Mouse (Mus musculus) ES-Bruce4 (cell line): ENCODE results near the gene Rasa2. TPM values are rescaled to one million over a fixed set of nuclear protein-coding genes. Genes with fewer than 3 reads are reported as not detected.
A peak's percentile ranks its signal among the peaks of the same experiment; 100 is the strongest.

Experiments used
- H3K27ac ChIP-seq: 2 replicates; pipeline ENCODE4 v1.5.1; 2012; ENCODE audit warnings: low read length, inconsistent platforms; ENCODE audit not compliant: insufficient read depth
- H3K27me3 ChIP-seq: 2 replicates; pipeline ENCODE4 v1.6.1; 2012; ENCODE audit warnings: mild to moderate bottlenecking, low read length, inconsistent platforms; ENCODE audit not compliant: control insufficient read depth, poor library complexity, insufficient read depth, severe bottlenecking
- H3K36me3 ChIP-seq: 2 replicates; pipeline ENCODE4 v1.6.1; 2012; ENCODE audit warnings: inconsistent platforms, mild to moderate bottlenecking, low read length, moderate library complexity; ENCODE audit not compliant: control insufficient read depth, poor library complexity, insufficient read depth, severe bottlenecking
- H3K4me1 ChIP-seq: one replicate; pipeline ENCODE4 v1.8.1; 2011; ENCODE audit warnings: low read length; ENCODE audit not compliant: control insufficient read depth, insufficient read depth
- H3K4me3 ChIP-seq: 2 replicates; pipeline ENCODE4 v1.5.1; 2011; ENCODE audit warnings: low read depth, mild to moderate bottlenecking, low read length
- H3K9ac ChIP-seq: 2 replicates; pipeline ENCODE4 v1.6.1; 2012; ENCODE audit warnings: low read depth, mild to moderate bottlenecking, inconsistent platforms; ENCODE audit not compliant: poor library complexity, severe bottlenecking
- H3K9me3 ChIP-seq: replicated peaks from 2 replicates; pipeline ENCODE4 v1.6.1; 2012; ENCODE audit warnings: mild to moderate bottlenecking, low read length, inconsistent platforms; ENCODE audit not compliant: control insufficient read depth, poor library complexity, insufficient read depth, severe bottlenecking
- CTCF ChIP-seq: IDR thresholded peaks from one replicate; pipeline ENCODE4 v1.8.1; 2011; ENCODE audit warnings: low read depth, low read length
- EP300 ChIP-seq: IDR thresholded peaks from 2 replicates; pipeline ENCODE4 v1.6.1; 2011; ENCODE audit warnings: low read depth, low read length; ENCODE audit not compliant: insufficient read depth
- POLR2A ChIP-seq: IDR thresholded peaks from one replicate; pipeline ENCODE4 v1.8.1; 2011; ENCODE audit warnings: low read length; ENCODE audit not compliant: insufficient read depth
- polyA plus RNA-seq: library from polyadenylated mRNA; stranded (reverse); fragments of >200 nt; gene quantifications from 2 replicates; pipeline ENCODE4 v1.2.4, GENCODE M21; 2011; ENCODE audit warnings: low read depth; ENCODE audit not compliant: missing spikeins, insufficient read depth, insufficient read length

Rasa2 gene
- polyA plus RNA-seq, 1 experiment = 18.3 TPM

GRCm38 (mm10) chr9:96501217-96501616, 130.2 kb downstream of the Rasa2 start:
- TF ChIP-seq EP300 (no peak), POLR2A (no peak)
- H3K27me3 ChIP-seq = no peaks in the 10 kb centered on the region
- H3K9ac ChIP-seq = no peak overlapping the region
- no peaks in the 10 kb centered on the region for H3K36me3 ChIP-seq
- peaks cover 3% of the 10 kb centered on the region for H3K4me1 ChIP-seq
- no peak overlapping the region for H3K4me3 ChIP-seq
- no peaks in the 10 kb centered on the region for H3K9me3 ChIP-seq
- H3K27ac ChIP-seq = no peak overlapping the region

GRCm38 (mm10) chr9:96493212-96493611, 138.2 kb downstream of the Rasa2 start:
- no peak overlapping the region for H3K27ac ChIP-seq
- H3K27me3 ChIP-seq = no peaks in the 10 kb centered on the region
- H3K9me3 ChIP-seq = no peaks in the 10 kb centered on the region
- no peak for TF ChIP-seq CTCF
- H3K4me3 ChIP-seq = no peak overlapping the region
- no peak overlapping the region for H3K9ac ChIP-seq
- H3K4me1 ChIP-seq = no peaks in the 10 kb centered on the region
- H3K36me3 ChIP-seq = no peaks in the 10 kb centered on the region

GRCm38 (mm10) chr9:96491810-96492209, 139.6 kb downstream of the Rasa2 start:
- peak overlapping the region; percentile 13 for H3K4me3 ChIP-seq
- TF ChIP-seq CTCF = peak; percentile 86
- TF ChIP-seq EP300 = no peak
- H3K9me3 ChIP-seq = no peaks in the 10 kb centered on the region
- H3K9ac ChIP-seq = no peak overlapping the region
- H3K4me1 ChIP-seq = no peaks in the 10 kb centered on the region
- H3K36me3 ChIP-seq = no peaks in the 10 kb centered on the region
- no peak overlapping the region for H3K27ac ChIP-seq
- no peaks in the 10 kb centered on the region for H3K27me3 ChIP-seq

Other genes with a start within 250 kb of the Rasa2 start
- 108 and 115 TPM in 2 replicates for gene Rnf7, start 152.9 kb downstream of the Rasa2 start, polyA plus RNA-seq
- not detected in 2 replicates for gene Gm28729, start 106.4 kb downstream of the Rasa2 start, polyA plus RNA-seq
- 23.8 and 28.1 TPM in 2 replicates for gene Zbtb38, start 121.2 kb upstream of the Rasa2 start, polyA plus RNA-seq